In genomic region chr15:93916856-93917255, GRCm38 (mm10) we compare ENCODE assay signal across 12 mouse cellular contexts.
DNase-seq lines count a peak whose midpoint lies in the region; ATAC-seq and TF ChIP-seq lines count a peak whose summit lies in the region.
"Had no signal": no experiment of that assay in that cellular context is flagged by ENCODE, and none has a peak within 500 bp of the region (broad histone marks: within the 10 kb centered on the region; RNA-seq: fewer than 3 reads in every experiment).

No protein-coding gene starts in this region.

- WGBS in hindbrain, embryonic 13.5 days: 59% methylated on average over 3 of the region's 3 CpGs
- WGBS in hindbrain, embryonic 12.5 days: 56% methylated on average over 3 of the region's 3 CpGs
- 55% methylated on average over 3 of the region's 3 CpGs for WGBS in forebrain, embryonic 16.5 days

- H3K4me3 ChIP-seq in hindbrain, embryonic 13.5 days: no peak overlapping the region
- H3K4me3 ChIP-seq in hindbrain, embryonic 12.5 days: no peak overlapping the region
- H3K4me3 ChIP-seq in forebrain, embryonic 16.5 days (replicated peaks; ENCODE audit: low read length): no peak overlapping the region
- H3K4me3 ChIP-seq: neural tube, embryonic 12.5 days; stomach, embryonic 15.5 days had no signal

- peaks cover 15% of the 10 kb centered on the region for H3K4me1 ChIP-seq in hindbrain, embryonic 13.5 days (replicated peaks)
- peaks cover 15% of the 10 kb centered on the region for H3K4me1 ChIP-seq in hindbrain, embryonic 12.5 days
- no peaks in the 10 kb centered on the region for H3K4me1 ChIP-seq in forebrain, embryonic 16.5 days (replicated peaks; ENCODE audit: control insufficient read depth, insufficient read depth, low read length)

- no peaks in the 10 kb centered on the region for H3K36me3 ChIP-seq in hindbrain, embryonic 13.5 days
- H3K36me3 ChIP-seq in hindbrain, embryonic 12.5 days: no peaks in the 10 kb centered on the region
- H3K36me3 ChIP-seq in forebrain, embryonic 16.5 days (ENCODE audit: control insufficient read depth, insufficient read depth): no peaks in the 10 kb centered on the region
- H3K36me3 ChIP-seq: neural tube, embryonic 12.5 days; stomach, embryonic 15.5 days had no signal

- peak; percentile 41 for DNase-seq in 3T3-L1 (ENCODE audit: low read depth, low spot score)
- peak; percentile 38 for DNase-seq in brain, embryonic 14.5 days (ENCODE audit: low read depth)
- peak; percentile 3 to 9 for DNase-seq in kidney, postnatal 36 days
- DNase-seq in adrenal gland, adult 2 months: no peak
- DNase-seq in adrenal gland, postnatal 4 days (ENCODE audit: low spot score in 2 of 2): no peak
- DNase-seq: right cerebral cortex, postnatal 14 days had no signal

- no peak for ATAC-seq in hindbrain, embryonic 13.5 days (ENCODE audit: low FRiP score)
- ATAC-seq in hindbrain, embryonic 12.5 days (ENCODE audit: low FRiP score): no peak
- ATAC-seq in forebrain, embryonic 16.5 days: no peak
- ATAC-seq: inflammation-experienced regulatory T-cells, adult 6 months had no signal

- no peak overlapping the region for H3K9ac ChIP-seq in hindbrain, embryonic 13.5 days
- H3K9ac ChIP-seq in hindbrain, embryonic 12.5 days: no peak overlapping the region
- no peak overlapping the region for H3K9ac ChIP-seq in forebrain, embryonic 16.5 days (replicated peaks; ENCODE audit: low read depth, low read length)
- H3K9ac ChIP-seq: neural tube, embryonic 12.5 days; stomach, embryonic 15.5 days had no signal

- no peak for TF ChIP-seq CTCF in brain, embryonic 14.5 days (IDR thresholded peaks at IDR 0.05; ENCODE audit: borderline replicate concordance, extremely low read depth, insufficient read depth, insufficient read length)

- H3K27me3 ChIP-seq in hindbrain, embryonic 13.5 days: no peaks in the 10 kb centered on the region
- H3K27me3 ChIP-seq in hindbrain, embryonic 12.5 days: no peaks in the 10 kb centered on the region
- no peaks in the 10 kb centered on the region for H3K27me3 ChIP-seq in forebrain, embryonic 16.5 days (replicated peaks; ENCODE audit: control insufficient read depth, insufficient read depth, low read length)
- H3K27me3 ChIP-seq: neural tube, embryonic 12.5 days; stomach, embryonic 15.5 days had no signal

- H3K4me2 ChIP-seq in hindbrain, embryonic 13.5 days: no peak overlapping the region
- H3K4me2 ChIP-seq in hindbrain, embryonic 12.5 days (replicated peaks): no peak overlapping the region
- no peak overlapping the region for H3K4me2 ChIP-seq in forebrain, embryonic 16.5 days (ENCODE audit: low read length)
- H3K4me2 ChIP-seq: neural tube, embryonic 12.5 days; stomach, embryonic 15.5 days had no signal

- no peaks in the 10 kb centered on the region for H3K9me3 ChIP-seq in hindbrain, embryonic 13.5 days
- no peaks in the 10 kb centered on the region for H3K9me3 ChIP-seq in hindbrain, embryonic 12.5 days (replicated peaks)
- H3K9me3 ChIP-seq in forebrain, embryonic 16.5 days (ENCODE audit: control insufficient read depth, low read length): peaks cover 3% of the 10 kb centered on the region; the same call in 1 of the 2 replicates
- H3K9me3 ChIP-seq: stomach, embryonic 15.5 days had no signal

- 0 out of 2 replicates have a peak overlapping the region, but pooled peaks have one; percentile 30 for H3K27ac ChIP-seq in hindbrain, embryonic 13.5 days
- H3K27ac ChIP-seq in hindbrain, embryonic 12.5 days: no peak overlapping the region
- H3K27ac ChIP-seq in forebrain, embryonic 16.5 days (ENCODE audit: low read length): no peak overlapping the region
- H3K27ac ChIP-seq: neural tube, embryonic 12.5 days; stomach, embryonic 15.5 days had no signal

- TF ChIP-seq POLR2A in brain, embryonic 14.5 days (IDR thresholded peaks at IDR 0.05; ENCODE audit: borderline replicate concordance, extremely low read depth, insufficient read depth, insufficient read length, poor library complexity, severe bottlenecking): no peak

Comparison
In these comparisons a context has a peak if more than half of its experiments do, and no peak if none do; other contexts are left out.
1. DNase-seq: peak in 3T3-L1 (single experiment), brain, embryonic 14.5 days (single experiment) and kidney, postnatal 36 days (2 of 2); none in adrenal gland, adult 2 months (single experiment) and adrenal gland, postnatal 4 days (0 of 2).